ENCODE assay signal across 9 mouse cellular contexts in the genomic region with DNA sequence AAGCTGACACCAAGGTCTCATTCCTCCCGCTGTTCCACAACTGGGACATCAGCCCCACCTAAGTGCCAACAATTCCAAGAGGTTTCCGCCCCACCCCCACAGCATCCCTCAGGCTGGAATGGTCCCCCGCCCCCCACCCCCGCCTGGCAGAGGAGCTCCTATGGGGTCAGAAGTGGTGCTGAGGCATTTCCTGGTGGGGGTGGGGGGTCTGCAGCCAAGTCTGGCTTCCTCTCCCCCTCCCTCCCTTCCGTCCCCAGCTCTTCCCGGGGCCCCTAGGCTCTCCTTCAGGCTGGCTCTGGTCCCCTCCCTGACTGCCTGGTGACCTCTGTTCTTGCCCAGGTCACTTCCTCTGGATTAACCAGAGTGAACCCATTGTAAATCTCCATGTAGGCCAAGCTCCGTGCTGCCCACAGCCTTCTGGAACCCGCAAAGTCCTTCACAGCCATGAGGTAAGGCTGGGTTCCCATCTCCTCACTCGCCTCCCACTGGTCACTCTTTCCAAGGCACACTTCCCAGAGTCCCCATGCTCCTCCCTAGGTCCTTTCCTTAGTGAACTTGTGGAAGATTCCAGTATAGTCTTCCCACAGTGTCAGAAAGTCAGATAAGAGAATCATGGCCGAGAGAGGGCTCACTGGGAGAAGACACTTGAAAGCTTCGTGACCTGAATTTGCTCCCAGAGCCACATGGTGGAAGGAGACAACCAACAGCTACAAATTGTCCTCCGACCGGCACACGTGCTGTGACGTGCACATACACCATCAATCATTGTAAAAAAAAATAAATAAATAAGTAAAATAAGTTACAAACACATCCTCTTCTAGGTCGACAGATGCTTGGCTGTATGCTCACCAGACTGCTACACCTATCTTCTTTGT. TPM values are rescaled to one million over a fixed set of nuclear protein-coding genes. Genes with fewer than 3 reads are reported as not detected.
A peak's percentile ranks its signal among the peaks of the same experiment; 100 is the strongest.
DNase-seq lines count a peak whose midpoint lies in the region; ATAC-seq and TF ChIP-seq lines count a peak whose summit lies in the region.
"Had no signal": no experiment of that assay in that cellular context is flagged by ENCODE, and none has a peak within 500 bp of the region (broad histone marks: within the 10 kb centered on the region; RNA-seq: fewer than 3 reads in every experiment).

No protein-coding gene starts in this region.

- no peak overlapping the region for H3K4me3 ChIP-seq in intestine, postnatal 0 days (ENCODE audit: low read depth, low read length)
- H3K4me3 ChIP-seq in liver, embryonic 12.5 days, result no peak overlapping the region

- no peak overlapping the region for H3K4me2 ChIP-seq in intestine, postnatal 0 days (replicated peaks; ENCODE audit: low read depth)
- 0 out of 2 replicates have a peak overlapping the region, but pooled peaks have one; percentile 8 for H3K4me2 ChIP-seq in liver, embryonic 12.5 days

- H3K9me3 ChIP-seq in intestine, postnatal 0 days (ENCODE audit: control insufficient read depth), result no peaks in the 10 kb centered on the region
- H3K9me3 ChIP-seq in liver, embryonic 12.5 days (replicated peaks), result no peaks in the 10 kb centered on the region

- no peak for TF ChIP-seq CTCF in intestine, postnatal 0 days (IDR thresholded peaks at IDR 0.05; ENCODE audit: low read depth)

- ATAC-seq in intestine, postnatal 0 days, result no peak
- 0 out of 2 replicates have a peak, but pooled peaks have one; percentile 19 for ATAC-seq in liver, embryonic 12.5 days
- ATAC-seq in erythroid progenitor cell, adult 5-6 weeks (replicated peaks; ENCODE audit: low FRiP score, poor library complexity, severe bottlenecking), result no peak

- H3K27me3 ChIP-seq in intestine, postnatal 0 days (replicated peaks; ENCODE audit: control insufficient read depth, insufficient read depth, low read length), result no peaks in the 10 kb centered on the region
- H3K27me3 ChIP-seq in liver, embryonic 12.5 days (replicated peaks), result 0 out of 2 replicates have a peak, but pooled peaks cover 3% of the 10 kb centered on the region

- 36% methylated on average over 16 of the region's 16 CpGs for WGBS in intestine, postnatal 0 days
- 40% methylated on average over 15 of the region's 16 CpGs for WGBS in liver, embryonic 12.5 days (ENCODE audit: insufficient replicate concordance)

- H3K27ac ChIP-seq in intestine, postnatal 0 days (ENCODE audit: low read depth, low read length), result peak overlapping the region; percentile 7; the same call in 1 of the 2 replicates
- peak overlapping the region; percentile 54; the same call in 1 of the 2 replicates for H3K27ac ChIP-seq in liver, embryonic 12.5 days

- peaks cover 3% of the 10 kb centered on the region for H3K4me1 ChIP-seq in intestine, postnatal 0 days (replicated peaks; ENCODE audit: control insufficient read depth, insufficient read depth, low read length)
- H3K4me1 ChIP-seq in liver, embryonic 12.5 days, result peaks cover 47% of the 10 kb centered on the region

- peaks cover 6% of the 10 kb centered on the region; the same call in 1 of the 2 replicates for H3K36me3 ChIP-seq in intestine, postnatal 0 days (ENCODE audit: control insufficient read depth, insufficient read depth)
- peaks cover 8% of the 10 kb centered on the region for H3K36me3 ChIP-seq in liver, embryonic 12.5 days

- peak; percentile 59 for DNase-seq in adrenal gland, adult 2 months
- DNase-seq in adrenal gland, postnatal 4 days (ENCODE audit: low spot score in 2 of 2), result no peak
- peak; percentile 38 for DNase-seq in adrenal gland, postnatal 25 days
- DNase-seq in thymus, postnatal 4 days, result no peak
- DNase-seq in spleen, postnatal 10 days (ENCODE audit: low spot score in 2 of 2), result no peak

- H3K9ac ChIP-seq in intestine, postnatal 0 days (ENCODE audit: low read depth, low read length), result no peak overlapping the region
- H3K9ac ChIP-seq in liver, embryonic 12.5 days, result no peak overlapping the region

RNA-seq across cellular contexts. Expression of gene Gtpbp3, which starts 11.2 kb away (rescaled TPM):
- total RNA-seq in adrenal gland, adult 2 months (2021), result 10 to 100 TPM; 15.6 to 26.7 TPM
- 58.3 and 77.4 TPM in 2 replicates for polyA plus RNA-seq in adrenal gland, adult 2 months (2012; rRNA removed)
- total RNA-seq in adrenal gland, postnatal 4 days (2021), result 10 to 100 TPM; 30.6 to 32.0 TPM
- 26.5 and 28.7 TPM in 2 replicates for total RNA-seq in adrenal gland, postnatal 25 days (2021)
- polyA plus RNA-seq in intestine, postnatal 0 days (2015; fragmentation: Nextera tagmentation; extraction: Ambion mirVana), result 6.3 and 6.6 TPM in 2 replicates
- polyA plus RNA-seq in liver, embryonic 12.5 days (2016; fragmentation: Nextera tagmentation; extraction: Ambion mirVana), result 9.3 and 9.6 TPM in 2 replicates
- total RNA-seq in erythroid progenitor cell, adult 5-6 weeks (2015; ENCODE audit: low replicate concordance), result 2.1 and 4.0 TPM in 2 replicates
- 0.83 and 4.0 TPM in 2 replicates for total RNA-seq in erythroid progenitor cell, adult 5-6 weeks (2017; ENCODE audit: low replicate concordance)

RNA-seq across cellular contexts. Expression of gene Plvap, which starts 12.5 kb away (rescaled TPM):
- total RNA-seq in adrenal gland, adult 2 months (2021), result 100 to 1,000 TPM; 198 to 219 TPM
- 559 and 580 TPM in 2 replicates for polyA plus RNA-seq in adrenal gland, adult 2 months (2012; rRNA removed)
- total RNA-seq in adrenal gland, postnatal 4 days (2021), result 100 to 1,000 TPM; 179 to 185 TPM
- total RNA-seq in adrenal gland, postnatal 25 days (2021), result 167 and 192 TPM in 2 replicates
- 109 and 111 TPM in 2 replicates for polyA plus RNA-seq in intestine, postnatal 0 days (2015; fragmentation: Nextera tagmentation; extraction: Ambion mirVana)
- 44.8 and 46.7 TPM in 2 replicates for polyA plus RNA-seq in liver, embryonic 12.5 days (2016; fragmentation: Nextera tagmentation; extraction: Ambion mirVana)
- total RNA-seq in erythroid progenitor cell, adult 5-6 weeks (2015; ENCODE audit: low replicate concordance), result not detected in 2 replicates
- total RNA-seq in erythroid progenitor cell, adult 5-6 weeks (2017; ENCODE audit: low replicate concordance), result not detected in 2 replicates

RNA-seq across cellular contexts. Expression of gene Ano8, which starts 13.3 kb away (rescaled TPM):
- total RNA-seq in adrenal gland, adult 2 months (2021), result 10 to 100 TPM in 1 of 2 experiments, 1 to 10 TPM in 1; 9.9 to 16.4 TPM
- 44.9 and 54.6 TPM in 2 replicates for polyA plus RNA-seq in adrenal gland, adult 2 months (2012; rRNA removed)
- 10 to 100 TPM; 25.9 to 26.3 TPM for total RNA-seq in adrenal gland, postnatal 4 days (2021)
- 17.3 and 23.3 TPM in 2 replicates for total RNA-seq in adrenal gland, postnatal 25 days (2021)
- polyA plus RNA-seq in intestine, postnatal 0 days (2015; fragmentation: Nextera tagmentation; extraction: Ambion mirVana), result 0.54 and 0.74 TPM in 2 replicates
- polyA plus RNA-seq in liver, embryonic 12.5 days (2016; fragmentation: Nextera tagmentation; extraction: Ambion mirVana), result 1.2 TPM in 2 replicates
- not detected in 2 replicates for total RNA-seq in erythroid progenitor cell, adult 5-6 weeks (2015; ENCODE audit: low replicate concordance)
- total RNA-seq in erythroid progenitor cell, adult 5-6 weeks (2017; ENCODE audit: low replicate concordance), result 0.13 TPM in 1 of 2 replicates, not detected in the other

RNA-seq across cellular contexts. Expression of gene Ccdc194, which starts 26.5 kb away (rescaled TPM):
- not detected for total RNA-seq in adrenal gland, adult 2 months (2021)
- not detected in 2 replicates for polyA plus RNA-seq in adrenal gland, adult 2 months (2012; rRNA removed)
- under 1 TPM in 1 of 2 experiments, not detected in 1; 0.25 TPM for total RNA-seq in adrenal gland, postnatal 4 days (2021)
- not detected in 2 replicates for total RNA-seq in adrenal gland, postnatal 25 days (2021)
- 0.08 TPM in 1 of 2 replicates, not detected in the other for polyA plus RNA-seq in intestine, postnatal 0 days (2015; fragmentation: Nextera tagmentation; extraction: Ambion mirVana)
- polyA plus RNA-seq in liver, embryonic 12.5 days (2016; fragmentation: Nextera tagmentation; extraction: Ambion mirVana), result 0.30 and 0.57 TPM in 2 replicates
- not detected in 2 replicates for total RNA-seq in erythroid progenitor cell, adult 5-6 weeks (2015; ENCODE audit: low replicate concordance)
- not detected in 2 replicates for total RNA-seq in erythroid progenitor cell, adult 5-6 weeks (2017; ENCODE audit: low replicate concordance)
- total RNA-seq: heart, postnatal 36 days had no signal

RNA-seq across cellular contexts. Expression of gene Dda1, which starts 30.1 kb away (rescaled TPM):
- 10 to 100 TPM; 54.7 to 76.7 TPM for total RNA-seq in adrenal gland, adult 2 months (2021)
- 129 and 149 TPM in 2 replicates for polyA plus RNA-seq in adrenal gland, adult 2 months (2012; rRNA removed)
- 10 to 100 TPM; 61.2 to 61.4 TPM for total RNA-seq in adrenal gland, postnatal 4 days (2021)
- total RNA-seq in adrenal gland, postnatal 25 days (2021), result 62.5 and 64.7 TPM in 2 replicates
- 82.8 and 91.7 TPM in 2 replicates for polyA plus RNA-seq in intestine, postnatal 0 days (2015; fragmentation: Nextera tagmentation; extraction: Ambion mirVana)
- polyA plus RNA-seq in liver, embryonic 12.5 days (2016; fragmentation: Nextera tagmentation; extraction: Ambion mirVana), result 60.6 and 63.1 TPM in 2 replicates
- 23.9 and 35.7 TPM in 2 replicates for total RNA-seq in erythroid progenitor cell, adult 5-6 weeks (2015; ENCODE audit: low replicate concordance)
- 17.8 and 18.1 TPM in 2 replicates for total RNA-seq in erythroid progenitor cell, adult 5-6 weeks (2017; ENCODE audit: low replicate concordance)

Comparison
In these comparisons a context has a peak if more than half of its experiments do, and no peak if none do; other contexts are left out.
1. DNase-seq: peak in adrenal gland, adult 2 months (single experiment) and adrenal gland, postnatal 25 days (single experiment); none in adrenal gland, postnatal 4 days (0 of 2), thymus, postnatal 4 days (single experiment) and spleen, postnatal 10 days (0 of 2).
2. RNA of gene Plvap, which starts 12.5 kb away (total RNA-seq): 198 to 219 TPM in adrenal gland, adult 2 months, 167 to 192 TPM in adrenal gland, postnatal 25 days and 179 to 185 TPM in adrenal gland, postnatal 4 days; not detected in erythroid progenitor cell, adult 5-6 weeks; every median in the first group is over 100 times any median in the second.
3. RNA of gene Ano8, which starts 13.3 kb away (total RNA-seq): 25.9 to 26.3 TPM in adrenal gland, postnatal 4 days, 17.3 to 23.3 TPM in adrenal gland, postnatal 25 days and 9.9 to 16.4 TPM in adrenal gland, adult 2 months; 0.13 TPM in erythroid progenitor cell, adult 5-6 weeks; every median in the first group is over 4 times any median in the second.